Mouse (Mus musculus) kidney, postnatal 0 days (tissue): ENCODE measurements at regions not wholly inside any gene's neighbourhood (a gene's known extent, or its start where the extent isn't known, plus 50 kb on each side); places are given as distances from the start of the nearest gene placed in this dataset.

Experiments
- ATAC-seq: fragments of 200-750 bp; cut with Nextera tagmentation; replicated peaks from 2 replicates; pipeline ENCODE4 v1.8.0; 2017; ENCODE audit warnings: low read depth, moderate number of reproducible peaks, moderate TSS enrichment, moderate library complexity; ENCODE audit not compliant: low FRiP score
- DNase-seq: peaks from one replicate; pipeline ENCODE4 v3.0.0-alpha.2; 2016; ENCODE audit warnings: low spot score
- H3K27ac ChIP-seq: fragments of 300-500 bp; sonication (generic); 2 replicates; pipeline ENCODE4 v1.5.1; 2014; ENCODE audit warnings: mild to moderate bottlenecking
- H3K27me3 ChIP-seq: fragments of 300-500 bp; sonication (generic); 2 replicates; pipeline ENCODE4 v1.6.1; 2014; ENCODE audit warnings: low read length, mixed read lengths; ENCODE audit not compliant: insufficient read depth
- H3K36me3 ChIP-seq: fragments of 300-500 bp; sonication (generic); 2 replicates; pipeline ENCODE4 v1.6.1; 2014; ENCODE audit warnings: low read length, mixed read lengths; ENCODE audit not compliant: insufficient read depth
- H3K4me1 ChIP-seq: fragments of 300-500 bp; sonication (generic); replicated peaks from 2 replicates; pipeline ENCODE4 v1.6.1; 2014; ENCODE audit warnings: antibody characterized with exemption, low read length, mixed read lengths; ENCODE audit not compliant: insufficient read depth
- H3K4me2 ChIP-seq: fragments of 300-500 bp; sonication (generic); 2 replicates; pipeline ENCODE4 v1.6.1; 2014; ENCODE audit warnings: mild to moderate bottlenecking, low read length, moderate library complexity, mixed read lengths
- H3K4me3 ChIP-seq: fragments of 300-500 bp; sonication (generic); replicated peaks from 2 replicates; pipeline ENCODE4 v1.5.1; 2014; ENCODE audit warnings: low read depth, low read length
- H3K9ac ChIP-seq: fragments of 300-500 bp; sonication (generic); 2 replicates; pipeline ENCODE4 v1.6.1; 2014; ENCODE audit warnings: low read depth, low read length
- H3K9me3 ChIP-seq: fragments of 300-500 bp; sonication (generic); replicated peaks from 2 replicates; pipeline ENCODE4 v1.6.1; 2016; ENCODE audit warnings: low read length, inconsistent platforms, mixed read lengths
- CTCF ChIP-seq: IDR thresholded peaks from 2 replicates; pipeline ENCODE4 v1.5.1; 2016; ENCODE audit warnings: antibody characterized with exemption, low read depth, mild to moderate bottlenecking, moderate library complexity
- WGBS: fragments of 180-500 bp; shearing (Covaris S2); extraction: QIAGEN DNeasy Blood & Tissue Kit; methylation state at CpG from one replicate; pipeline ENCODE4 v1.1.7; 2014; 5-methylcytosine and 5-hydroxymethylcytosine counted together

DNA sequence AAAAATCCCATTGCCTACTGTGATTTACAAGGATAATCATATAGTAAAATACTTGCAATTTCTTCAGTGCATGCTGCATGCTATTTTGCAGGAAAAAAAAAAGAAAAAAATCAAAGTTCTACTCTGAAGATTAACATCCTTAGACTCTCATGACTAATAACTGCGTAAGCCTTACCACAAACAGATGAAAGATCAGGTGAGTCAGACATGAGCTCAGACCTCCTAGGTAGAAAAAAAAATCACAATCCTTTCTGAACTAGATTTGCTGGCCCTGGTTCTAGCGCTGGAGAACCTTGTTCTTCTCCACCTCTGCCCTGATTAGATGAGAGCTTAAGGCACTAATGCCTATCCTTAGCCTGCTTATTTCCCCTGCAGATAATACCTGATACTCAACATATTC, 96.1 kb upstream of the Snap25 start:
- DNase-seq (no peak), ATAC-seq (no peak)
- no peak for TF ChIP-seq CTCF
- Histone ChIP-seq H3K4me3 (no peak overlapping the region), H3K27me3 (no peaks in the 10 kb centered on the region), H3K4me2 (no peak overlapping the region), H3K9ac (no peak overlapping the region), H3K9me3 (no peaks in the 10 kb centered on the region), H3K4me1 (no peaks in the 10 kb centered on the region), H3K27ac (no peak overlapping the region), H3K36me3 (no peaks in the 10 kb centered on the region)
- 76% methylated on average over 2 of the region's 2 CpGs for WGBS

DNA sequence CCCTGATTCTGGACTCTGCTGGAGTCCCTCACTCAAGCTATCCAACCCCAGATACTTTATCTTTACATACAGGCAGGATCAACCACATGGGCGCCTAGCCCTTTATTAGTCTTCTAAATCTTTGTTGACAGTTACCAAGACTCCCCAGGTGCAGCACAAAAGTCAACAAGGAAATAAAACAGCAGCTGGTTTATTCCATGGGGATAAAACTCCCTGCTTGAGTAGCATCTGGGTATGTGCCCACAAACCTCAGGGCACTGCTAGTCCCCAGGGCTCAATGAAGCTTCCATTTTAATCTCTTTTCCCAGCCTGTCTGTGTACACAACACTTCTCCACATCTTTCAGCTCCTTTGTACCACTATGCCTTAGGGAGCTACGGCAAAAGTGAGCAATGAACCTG, 95.1 kb upstream of the Snap25 start:
- no peak for TF ChIP-seq CTCF
- 25% methylated on average over 2 of the region's 2 CpGs for WGBS
- no peaks in the 10 kb centered on the region for H3K36me3 ChIP-seq

DNA sequence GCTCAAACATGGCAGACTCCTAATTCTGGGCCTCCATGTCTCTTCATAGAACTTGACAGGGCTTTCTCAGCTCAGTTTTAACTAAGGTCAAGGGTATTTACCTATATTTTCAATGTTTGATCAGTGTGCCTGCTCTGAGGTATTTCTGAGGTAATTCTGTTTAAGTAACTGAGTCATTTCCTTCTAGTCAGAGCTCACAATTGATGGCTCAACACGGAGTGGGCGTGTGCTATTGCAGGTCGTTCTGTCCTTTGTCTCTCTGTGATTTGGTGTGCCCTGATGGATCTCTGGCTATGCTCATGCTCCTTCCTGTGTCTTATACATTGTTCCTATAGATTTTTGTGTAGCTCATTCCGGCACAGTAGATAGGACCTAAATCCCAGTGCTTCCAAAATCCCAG, 92.9 kb upstream of the Snap25 start:
- DNase-seq (no peak), ATAC-seq (no peak)
- Histone ChIP-seq H3K9me3 (no peaks in the 10 kb centered on the region), H3K27ac (no peak overlapping the region), H3K4me2 (no peak overlapping the region), H3K9ac (no peak overlapping the region), H3K36me3 (no peaks in the 10 kb centered on the region), H3K27me3 (no peaks in the 10 kb centered on the region), H3K4me1 (no peaks in the 10 kb centered on the region), H3K4me3 (no peak overlapping the region)
- TF ChIP-seq CTCF: no peak
- 68% methylated on average over 4 of the region's 4 CpGs for WGBS

More for the DNA sequence above, 95.1 kb upstream of the Snap25 start:
- no peak overlapping the region for H3K9ac ChIP-seq
- no peak overlapping the region for H3K4me2 ChIP-seq
- H3K27ac ChIP-seq: no peak overlapping the region
- no peak for DNase-seq
- H3K4me3 ChIP-seq: no peak overlapping the region
- H3K9me3 ChIP-seq: no peaks in the 10 kb centered on the region
- H3K27me3 ChIP-seq: no peaks in the 10 kb centered on the region
- 0 out of 2 replicates have a peak, but pooled peaks have one; percentile 36 for ATAC-seq
- H3K4me1 ChIP-seq: no peaks in the 10 kb centered on the region

DNA sequence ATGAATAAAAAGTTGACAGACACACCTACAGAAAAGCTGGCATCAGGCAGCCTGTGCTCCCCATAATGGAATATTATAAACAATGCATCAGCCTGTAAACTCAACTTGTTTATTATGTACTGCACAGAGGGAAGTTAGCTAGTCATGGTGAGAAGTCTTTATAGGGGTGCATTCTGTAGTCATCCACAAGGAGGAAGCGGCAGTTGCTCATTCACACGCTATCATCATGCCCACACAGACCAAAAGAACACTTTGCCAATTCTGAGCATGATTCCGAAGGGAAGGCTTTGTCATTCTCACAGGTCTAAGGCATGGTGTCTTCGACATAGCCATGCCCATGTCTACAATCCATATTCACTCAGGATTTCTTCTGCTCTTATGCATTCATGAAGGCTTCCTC, 92.3 kb upstream of the Snap25 start:
- no peaks in the 10 kb centered on the region for H3K9me3 ChIP-seq
- DNase-seq: no peak
- WGBS: 97% methylated on average over 4 of the region's 4 CpGs
- no peak overlapping the region for H3K27ac ChIP-seq
- H3K9ac ChIP-seq: no peak overlapping the region
- no peak for ATAC-seq
- H3K4me3 ChIP-seq: no peak overlapping the region
- H3K36me3 ChIP-seq: no peaks in the 10 kb centered on the region
- H3K4me1 ChIP-seq: no peaks in the 10 kb centered on the region
- no peak for TF ChIP-seq CTCF
- no peak overlapping the region for H3K4me2 ChIP-seq
- H3K27me3 ChIP-seq: no peaks in the 10 kb centered on the region

DNA sequence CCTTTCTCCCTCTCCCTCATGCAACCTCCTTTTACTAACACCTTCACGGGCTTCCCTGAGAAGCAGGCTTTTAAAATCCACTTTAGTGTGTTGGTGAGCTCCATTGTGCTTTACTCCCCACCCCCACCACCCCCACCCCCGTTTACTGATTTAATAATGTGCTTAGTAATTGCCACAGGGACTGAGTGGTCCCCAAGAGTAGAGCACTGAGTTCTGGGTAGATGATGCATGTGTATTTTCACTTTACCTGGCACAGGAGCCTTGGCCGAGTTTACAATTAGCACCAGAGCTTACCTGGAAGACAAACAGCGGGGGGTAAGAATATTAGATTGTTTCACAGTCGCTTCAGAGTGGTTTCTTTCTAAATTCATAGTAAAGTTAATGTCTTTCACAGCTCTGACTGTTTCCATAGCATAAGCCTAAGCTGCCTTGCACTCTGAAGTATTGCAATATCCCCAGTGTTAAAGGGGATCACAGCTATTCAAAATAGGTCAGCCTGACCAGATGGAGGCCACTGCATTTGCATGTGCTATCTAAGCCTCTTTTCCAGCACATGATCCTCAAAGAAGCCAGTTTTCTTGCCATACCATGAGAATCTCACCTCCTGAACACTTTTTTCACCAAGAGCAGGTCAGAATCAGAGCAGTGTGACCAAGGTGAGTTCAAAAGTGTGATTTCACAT, 89.3 kb upstream of the Snap25 start:
- no peak overlapping the region for H3K4me2 ChIP-seq
- H3K27me3 ChIP-seq: no peaks in the 10 kb centered on the region
- H3K4me1 ChIP-seq: no peaks in the 10 kb centered on the region
- H3K27ac ChIP-seq: no peak overlapping the region
- no peak overlapping the region for H3K9ac ChIP-seq
- H3K9me3 ChIP-seq: no peaks in the 10 kb centered on the region
- WGBS: 56% methylated on average over 5 of the region's 5 CpGs
- TF ChIP-seq CTCF: no peak
- DNase-seq (no peak), ATAC-seq (no peak)
- H3K4me3 ChIP-seq: no peak overlapping the region
- H3K36me3 ChIP-seq: no peaks in the 10 kb centered on the region

DNA sequence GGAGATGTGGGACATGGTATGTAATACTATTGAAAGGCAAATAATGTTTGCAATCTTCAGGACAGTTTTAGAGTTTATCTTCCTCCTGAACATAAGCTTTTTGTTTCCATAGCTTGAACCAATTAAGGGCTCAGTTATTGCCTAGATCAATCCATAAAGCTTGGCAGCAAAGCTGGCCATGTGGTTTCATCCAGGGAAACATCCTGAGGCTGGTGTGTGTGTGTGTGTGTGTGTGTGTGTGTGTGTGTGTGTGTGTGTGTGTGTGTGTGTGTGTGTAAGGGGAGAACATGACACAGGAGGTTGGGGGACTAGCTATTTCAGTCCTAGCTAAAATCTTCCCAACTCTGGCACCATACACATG, 88.8 kb upstream of the Snap25 start:
- no peak overlapping the region for H3K27ac ChIP-seq
- no peak for DNase-seq
- no peak for TF ChIP-seq CTCF
- no peak for ATAC-seq
- H3K4me3 ChIP-seq: no peak overlapping the region
- H3K9ac ChIP-seq: no peak overlapping the region
- no peaks in the 10 kb centered on the region for H3K27me3 ChIP-seq
- no peak overlapping the region for H3K4me2 ChIP-seq
- H3K9me3 ChIP-seq: no peaks in the 10 kb centered on the region
- H3K4me1 ChIP-seq: no peaks in the 10 kb centered on the region
- no peaks in the 10 kb centered on the region for H3K36me3 ChIP-seq

DNA sequence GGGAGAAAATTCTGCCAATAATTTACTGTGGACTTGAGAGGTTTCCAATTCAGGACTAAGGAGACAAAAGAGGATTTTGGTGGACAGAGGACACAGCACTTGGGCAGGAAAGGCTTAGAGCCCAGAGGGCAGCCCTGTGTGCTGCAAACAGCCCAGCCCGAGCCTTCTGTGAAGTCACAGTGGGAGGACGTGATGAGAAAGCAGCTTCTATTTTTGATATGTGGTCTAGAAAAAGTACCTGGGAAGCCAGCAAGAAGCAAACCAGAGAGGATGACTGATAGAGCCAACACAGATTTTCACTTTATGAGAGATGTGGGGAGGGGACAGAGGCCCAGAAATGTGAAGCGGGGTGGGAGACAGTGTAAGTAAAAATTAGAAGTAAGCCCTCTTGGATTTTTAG, 66.3 kb upstream of the Snap25 start:
- Histone ChIP-seq H3K9me3 (no peaks in the 10 kb centered on the region), H3K27ac (no peak overlapping the region), H3K27me3 (no peaks in the 10 kb centered on the region), H3K4me2 (no peak overlapping the region), H3K9ac (no peak overlapping the region), H3K36me3 (no peaks in the 10 kb centered on the region), H3K4me3 (no peak overlapping the region), H3K4me1 (no peaks in the 10 kb centered on the region)
- TF ChIP-seq CTCF: no peak
- no peak for ATAC-seq
- no peak for DNase-seq
- WGBS: 73% methylated on average over 3 of the region's 3 CpGs
